Mouse (Mus musculus) olfactory bulb, adult 2 months (tissue): ENCODE data around the gene Fgfr2.

Experiments
- CTCF ChIP-seq: fragments of 200-500 bp; IDR thresholded peaks from 2 replicates; pipeline ENCODE4 v1.5.1; 2012; ENCODE audit warnings: low read depth, mild to moderate bottlenecking, low read length, moderate library complexity; ENCODE audit not compliant: insufficient read depth
- POLR2A ChIP-seq: fragments of 200-500 bp; IDR thresholded peaks from 2 replicates; pipeline ENCODE4 v1.6.1; 2012; ENCODE audit warnings: mild to moderate bottlenecking, low read depth, low read length, moderate library complexity; ENCODE audit not compliant: insufficient read depth

DNA sequence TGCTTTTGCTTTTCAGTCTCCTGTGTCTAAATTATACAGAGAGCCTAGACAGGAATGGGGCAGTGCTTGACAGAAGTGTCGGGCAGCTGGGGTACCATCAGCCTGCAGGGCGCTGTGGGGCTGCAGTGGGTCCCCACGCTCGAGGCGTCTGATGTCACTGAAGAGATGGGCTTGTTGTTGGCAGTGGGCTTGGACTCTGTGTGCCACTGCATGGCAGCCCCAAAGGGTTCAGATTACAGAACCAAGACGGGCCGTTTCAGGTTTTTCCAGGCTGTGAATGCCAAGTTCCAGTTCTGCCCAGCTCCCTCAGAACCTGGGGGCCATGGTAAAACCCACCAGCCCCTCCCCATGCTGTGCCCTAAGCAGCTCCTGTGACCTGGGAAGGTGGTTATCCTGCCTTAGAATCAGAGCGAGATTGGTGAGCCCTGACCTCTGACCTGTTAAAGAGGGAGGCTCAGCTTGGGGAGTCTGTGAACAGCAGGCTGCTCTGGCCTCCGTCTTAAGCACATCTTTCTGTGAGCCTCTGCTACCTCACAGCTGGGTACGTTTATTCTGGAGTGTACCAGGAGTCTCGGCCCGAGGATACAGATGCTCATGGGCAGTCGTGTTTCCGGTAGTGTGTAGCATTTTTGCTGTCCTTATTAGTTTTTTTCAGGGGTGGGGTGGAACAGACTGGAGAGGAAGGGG lies 465.6 kb downstream of the Fgfr2 start:
- no peak for TF ChIP-seq POLR2A
- TF ChIP-seq CTCF: no peak
